Mouse (Mus musculus) hindbrain, embryonic 13.5 days (tissue): Measurements from ENCODE around the gene Fam114a1. TPM values are rescaled to one million over a fixed set of nuclear protein-coding genes. Genes with fewer than 3 reads are reported as not detected.

Experiments used
- ATAC-seq: fragments of 200-750 bp; cut with Nextera tagmentation; 2 replicates; pipeline ENCODE4 v1.8.0; 2017; ENCODE audit warnings: moderate TSS enrichment; ENCODE audit not compliant: low FRiP score
- H3K27ac ChIP-seq: fragments of 300-500 bp; sonication (generic); 2 replicates; pipeline ENCODE4 v1.5.1; 2015; ENCODE audit warnings: inconsistent platforms, mild to moderate bottlenecking, moderate library complexity
- H3K27me3 ChIP-seq: fragments of 300-500 bp; sonication (generic); 2 replicates; pipeline ENCODE4 v1.6.1; 2015; ENCODE audit warnings: mild to moderate bottlenecking, inconsistent platforms
- H3K36me3 ChIP-seq: fragments of 300-500 bp; sonication (generic); 2 replicates; pipeline ENCODE4 v1.6.1; 2015; ENCODE audit warnings: mild to moderate bottlenecking, inconsistent platforms
- H3K4me1 ChIP-seq: fragments of 300-500 bp; sonication (generic); replicated peaks from 2 replicates; pipeline ENCODE4 v1.6.1; 2015; ENCODE audit warnings: inconsistent platforms
- H3K4me2 ChIP-seq: fragments of 300-500 bp; sonication (generic); 2 replicates; pipeline ENCODE4 v1.6.1; 2015; ENCODE audit warnings: inconsistent platforms, mild to moderate bottlenecking, moderate library complexity
- H3K4me3 ChIP-seq: fragments of 300-500 bp; sonication (generic); 2 replicates; pipeline ENCODE4 v1.5.1; 2015; ENCODE audit warnings: mild to moderate bottlenecking, inconsistent platforms
- H3K9ac ChIP-seq: fragments of 300-500 bp; sonication (generic); 2 replicates; pipeline ENCODE4 v1.6.1; 2015; ENCODE audit warnings: mild to moderate bottlenecking, inconsistent platforms
- H3K9me3 ChIP-seq: fragments of 300-500 bp; sonication (generic); 2 replicates; pipeline ENCODE4 v1.6.1; 2016; ENCODE audit warnings: inconsistent platforms
- WGBS: fragments of 180-500 bp; shearing (Covaris S2); methylation state at CpG from one replicate; pipeline ENCODE4 v1.1.7; 2015; 5-methylcytosine and 5-hydroxymethylcytosine counted together
- polyA plus RNA-seq: library from polyadenylated mRNA; unstranded; fragments of >200 nt; fragmentation: Nextera tagmentation; extraction: Ambion mirVana; gene quantifications from 2 replicates; pipeline ENCODE4 v1.2.1, GENCODE M21; 2015

Gene Fam114a1
- polyA plus RNA-seq, 1 experiment from 2014 or later = 11.8 TPM

GRCm38 (mm10) chr5:65069872-65070271, 100.0 kb downstream of the Fam114a1 start:
- no peaks in the 10 kb centered on the region for H3K9me3 ChIP-seq

GRCm38 (mm10) chr5:65071689-65072118, 101.8 kb downstream of the Fam114a1 start:
- Histone ChIP-seq H3K9me3 (no peaks in the 10 kb centered on the region), H3K4me2 (no peak overlapping the region), H3K9ac (no peak overlapping the region), H3K4me1 (peaks cover 2% of the 10 kb centered on the region; the same call in 1 of the 2 replicates), H3K36me3 (no peaks in the 10 kb centered on the region), H3K4me3 (no peak overlapping the region), H3K27me3 (no peaks in the 10 kb centered on the region), H3K27ac (no peak overlapping the region; the same call in 1 of the 2 replicates)
- 20% methylated on average over 6 of the region's 6 CpGs for WGBS
- ATAC-seq = peak; percentile 40; the same call in 1 of the 2 replicates

More at GRCm38 (mm10) chr5:65069872-65070271, 100.0 kb downstream of the Fam114a1 start:
- H3K4me2 ChIP-seq = no peak overlapping the region
- peak overlapping the region; percentile 50; the same call in 1 of the 2 replicates for H3K27ac ChIP-seq
- H3K9ac ChIP-seq = no peak overlapping the region
- no peaks in the 10 kb centered on the region for H3K36me3 ChIP-seq
- no peak for ATAC-seq
- H3K4me3 ChIP-seq = no peak overlapping the region
- no peaks in the 10 kb centered on the region for H3K27me3 ChIP-seq
- 67% methylated on average over 11 of the region's 11 CpGs for WGBS
- H3K4me1 ChIP-seq = peaks cover 2% of the 10 kb centered on the region; the same call in 1 of the 2 replicates

GRCm38 (mm10) chr5:65073247-65073646, 103.4 kb downstream of the Fam114a1 start:
- no peak overlapping the region for H3K27ac ChIP-seq
- no peaks in the 10 kb centered on the region for H3K9me3 ChIP-seq
- 76% methylated on average over 4 of the region's 4 CpGs for WGBS
- ATAC-seq = no peak
- no peak overlapping the region for H3K4me3 ChIP-seq
- H3K27me3 ChIP-seq = no peaks in the 10 kb centered on the region
- H3K36me3 ChIP-seq = no peaks in the 10 kb centered on the region
- no peak overlapping the region for H3K9ac ChIP-seq
- H3K4me1 ChIP-seq = peaks cover 2% of the 10 kb centered on the region; the same call in 1 of the 2 replicates
- no peak overlapping the region for H3K4me2 ChIP-seq

- H3K4me3 ChIP-seq = no peak overlapping the region
- no peaks in the 10 kb centered on the region for H3K36me3 ChIP-seq
- H3K4me1 ChIP-seq = peaks cover 2% of the 10 kb centered on the region; the same call in 1 of the 2 replicates
- H3K4me2 ChIP-seq = no peak overlapping the region
- WGBS = 74% methylated on average over 7 of the region's 7 CpGs
- no peaks in the 10 kb centered on the region for H3K27me3 ChIP-seq
- no peak for ATAC-seq
- no peak overlapping the region for H3K9ac ChIP-seq
- no peak overlapping the region for H3K27ac ChIP-seq
- no peaks in the 10 kb centered on the region for H3K9me3 ChIP-seq
These were observed 104.8 kb downstream of the Fam114a1 start for GRCm38 (mm10) chr5:65074693-65075092.

GRCm38 (mm10) chr5:65076087-65076486, 106.2 kb downstream of the Fam114a1 start:
- no peaks in the 10 kb centered on the region for H3K36me3 ChIP-seq
- no peak for ATAC-seq
- 87% methylated on average over 2 of the region's 2 CpGs for WGBS

GRCm38 (mm10) chr5:65076748-65077147, 106.9 kb downstream of the Fam114a1 start:
- Histone ChIP-seq H3K4me2 (no peak overlapping the region), H3K4me3 (no peak overlapping the region), H3K9me3 (no peaks in the 10 kb centered on the region), H3K27ac (no peak overlapping the region), H3K27me3 (no peaks in the 10 kb centered on the region), H3K9ac (no peak overlapping the region), H3K36me3 (no peaks in the 10 kb centered on the region), H3K4me1 (no peaks in the 10 kb centered on the region; the same call in 1 of the 2 replicates)
- WGBS = 58% methylated on average over 3 of the region's 3 CpGs
- no peak for ATAC-seq

More at GRCm38 (mm10) chr5:65076087-65076486, 106.2 kb downstream of the Fam114a1 start:
- Histone ChIP-seq H3K4me3 (no peak overlapping the region), H3K4me2 (no peak overlapping the region), H3K9me3 (no peaks in the 10 kb centered on the region), H3K27me3 (no peaks in the 10 kb centered on the region), H3K27ac (no peak overlapping the region), H3K9ac (no peak overlapping the region), H3K4me1 (no peaks in the 10 kb centered on the region; the same call in 1 of the 2 replicates)

GRCm38 (mm10) chr5:65078081-65078480, 108.2 kb downstream of the Fam114a1 start:
- no peak for ATAC-seq
- 96% methylated on average over 4 of the region's 4 CpGs for WGBS

GRCm38 (mm10) chr5:65079881-65080280, 110.0 kb downstream of the Fam114a1 start:
- 79% methylated on average over 9 of the region's 9 CpGs for WGBS
- ATAC-seq = no peak
- no peaks in the 10 kb centered on the region for H3K36me3 ChIP-seq
- no peaks in the 10 kb centered on the region for H3K4me1 ChIP-seq
- H3K9me3 ChIP-seq = no peaks in the 10 kb centered on the region
- H3K27ac ChIP-seq = no peak overlapping the region
- H3K4me2 ChIP-seq = no peak overlapping the region
- H3K4me3 ChIP-seq = no peak overlapping the region
- H3K27me3 ChIP-seq = no peaks in the 10 kb centered on the region
- no peak overlapping the region for H3K9ac ChIP-seq

More at GRCm38 (mm10) chr5:65078081-65078480, 108.2 kb downstream of the Fam114a1 start:
- H3K9ac ChIP-seq = no peak overlapping the region
- H3K36me3 ChIP-seq = no peaks in the 10 kb centered on the region
- no peaks in the 10 kb centered on the region for H3K9me3 ChIP-seq
- H3K4me2 ChIP-seq = no peak overlapping the region
- no peaks in the 10 kb centered on the region for H3K27me3 ChIP-seq
- H3K4me3 ChIP-seq = no peak overlapping the region
- no peak overlapping the region for H3K27ac ChIP-seq
- H3K4me1 ChIP-seq = no peaks in the 10 kb centered on the region

- Histone ChIP-seq H3K4me2 (no peak overlapping the region), H3K27me3 (no peaks in the 10 kb centered on the region), H3K36me3 (no peaks in the 10 kb centered on the region), H3K9me3 (no peaks in the 10 kb centered on the region), H3K27ac (no peak overlapping the region), H3K4me3 (no peak overlapping the region), H3K4me1 (no peaks in the 10 kb centered on the region), H3K9ac (no peak overlapping the region)
- WGBS = 86% methylated on average over 4 of the region's 4 CpGs
- no peak for ATAC-seq
These were observed 112.0 kb downstream of the Fam114a1 start for GRCm38 (mm10) chr5:65081836-65082235.

- no peak overlapping the region for H3K27ac ChIP-seq
- no peak overlapping the region for H3K9ac ChIP-seq
- H3K36me3 ChIP-seq = no peaks in the 10 kb centered on the region
- H3K4me2 ChIP-seq = no peak overlapping the region
- 86% methylated on average over 6 of the region's 6 CpGs for WGBS
- no peak for ATAC-seq
- no peak overlapping the region for H3K4me3 ChIP-seq
- no peaks in the 10 kb centered on the region for H3K27me3 ChIP-seq
- no peaks in the 10 kb centered on the region for H3K4me1 ChIP-seq
- H3K9me3 ChIP-seq = no peaks in the 10 kb centered on the region
These were observed 116.7 kb downstream of the Fam114a1 start for GRCm38 (mm10) chr5:65086522-65086921.

- H3K27me3 ChIP-seq = no peaks in the 10 kb centered on the region
- H3K36me3 ChIP-seq = no peaks in the 10 kb centered on the region
- H3K9me3 ChIP-seq = no peaks in the 10 kb centered on the region
- H3K27ac ChIP-seq = no peak overlapping the region
- no peak for ATAC-seq
- 80% methylated on average over 3 of the region's 3 CpGs for WGBS
- no peak overlapping the region for H3K4me2 ChIP-seq
- no peak overlapping the region for H3K9ac ChIP-seq
- no peak overlapping the region for H3K4me3 ChIP-seq
- H3K4me1 ChIP-seq = no peaks in the 10 kb centered on the region
These were observed 119.8 kb downstream of the Fam114a1 start for GRCm38 (mm10) chr5:65089707-65090106.

- no peaks in the 10 kb centered on the region for H3K27me3 ChIP-seq
- H3K36me3 ChIP-seq = no peaks in the 10 kb centered on the region
- no peaks in the 10 kb centered on the region for H3K4me1 ChIP-seq
- no peak for ATAC-seq
- H3K9me3 ChIP-seq = no peaks in the 10 kb centered on the region
- H3K27ac ChIP-seq = no peak overlapping the region
- no peak overlapping the region for H3K9ac ChIP-seq
- H3K4me3 ChIP-seq = no peak overlapping the region
- no peak overlapping the region for H3K4me2 ChIP-seq
- WGBS = 81% methylated on average over 11 of the region's 11 CpGs
These were observed 121.5 kb downstream of the Fam114a1 start for GRCm38 (mm10) chr5:65091184-65091858.
